Mouse (Mus musculus) B cell, adult 62 days (primary cell): ENCODE measurements around the gene Sorcs3. TPM values are rescaled to one million over a fixed set of nuclear protein-coding genes. Genes with fewer than 3 reads are reported as not detected.

Experiments used
- total RNA-seq: library from RNA; stranded (reverse); gene quantifications from 4 replicates; pipeline ENCODE4 v1.2.4, GENCODE M21; 2023

Gene Sorcs3
- total RNA-seq = not detected in 4 replicates

DNA sequence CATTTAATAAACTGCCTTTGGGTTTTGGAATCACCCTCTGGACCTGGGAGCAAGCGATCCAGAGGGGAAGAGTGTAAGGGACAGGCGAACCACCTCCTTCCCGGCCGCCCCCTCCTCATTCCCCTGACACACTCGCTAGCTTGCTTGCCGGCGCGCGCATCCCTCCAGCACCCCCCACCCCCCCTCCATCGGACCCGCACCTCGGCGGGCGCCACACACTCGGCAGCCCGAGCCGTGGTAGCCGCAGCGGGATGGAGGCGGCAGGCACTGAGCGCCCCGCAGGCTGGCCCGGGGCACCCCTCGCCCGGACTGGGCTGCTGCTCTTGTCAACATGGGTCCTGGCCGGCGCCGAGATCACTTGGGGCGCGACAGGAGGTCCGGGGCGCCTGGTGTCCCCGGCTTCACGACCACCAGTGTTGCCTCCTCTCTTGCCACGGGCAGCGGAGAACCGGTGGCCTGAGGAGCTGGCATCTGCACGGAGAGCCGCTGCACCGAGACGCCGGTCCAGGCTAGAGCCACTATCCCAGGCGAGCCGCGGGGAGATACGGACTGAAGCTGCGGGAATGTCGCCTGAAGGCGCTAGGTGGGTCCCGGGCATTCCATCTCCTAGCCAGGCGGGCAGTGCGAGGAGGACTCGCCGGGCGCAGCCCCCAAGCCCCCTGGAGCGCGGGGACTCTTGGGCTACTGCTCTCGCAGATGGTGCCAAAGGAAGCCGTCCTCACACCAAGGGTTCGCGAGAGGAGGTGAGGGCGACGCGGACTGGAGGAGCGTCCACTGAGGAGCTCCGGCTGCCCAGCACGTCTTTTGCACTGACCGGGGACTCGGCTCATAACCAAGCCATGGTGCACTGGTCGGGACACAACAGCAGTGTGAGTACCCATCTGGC lies at the start of gene Sorcs3:
TSS of gene Sorcs3 (plus strand) at position 97 of the 886 bp plus-strand sequence.

